Mouse (Mus musculus) heart, adult 2 months (tissue): Measurements from ENCODE around the gene Arhgap42. TPM values are rescaled to one million over a fixed set of nuclear protein-coding genes. Genes with fewer than 3 reads are reported as not detected.

Experiments
- DNase-seq, 2 experiments: peaks; one replicate each; pipeline ENCODE4 v3.0.0; 2021
- H3K27ac ChIP-seq: fragments of 200-600 bp; 2 replicates; pipeline ENCODE4 v1.8.1; 2022
- H3K27me3 ChIP-seq: fragments of 200-500 bp; 2 replicates; pipeline ENCODE4 v1.6.1; 2012; ENCODE audit warnings: mild to moderate bottlenecking, low read length, inconsistent platforms, mixed read lengths; ENCODE audit not compliant: control insufficient read depth, insufficient read depth
- H3K36me3 ChIP-seq: fragments of 200-500 bp; 2 replicates; pipeline ENCODE4 v1.6.1; 2012; ENCODE audit warnings: low read length, inconsistent platforms; ENCODE audit not compliant: control insufficient read depth, insufficient read depth
- H3K4me1 ChIP-seq: fragments of 200-500 bp; 2 replicates; pipeline ENCODE4 v1.6.1; 2011; ENCODE audit warnings: low read length; ENCODE audit not compliant: control insufficient read depth, insufficient read depth
- H3K4me3 ChIP-seq: fragments of 200-600 bp; 2 replicates; pipeline ENCODE4 v1.8.1; 2022
- H3K79me2 ChIP-seq: fragments of 200-500 bp; replicated peaks from 2 replicates; pipeline ENCODE4 v1.6.1; 2012; ENCODE audit warnings: mild to moderate bottlenecking, inconsistent platforms, low read length, moderate library complexity, mixed read lengths; ENCODE audit not compliant: control insufficient read depth, insufficient read depth
- H3K9ac ChIP-seq: fragments of 200-500 bp; 2 replicates; pipeline ENCODE4 v1.6.1; 2012; ENCODE audit warnings: low read depth, mild to moderate bottlenecking, control low read depth, inconsistent platforms, low read length, mixed read lengths
- CTCF ChIP-seq: fragments of 200-600 bp; IDR thresholded peaks from 2 replicates; pipeline ENCODE4 v1.8.1; 2022; ENCODE audit warnings: antibody characterized with exemption, mild to moderate bottlenecking, moderate library complexity
- EP300 ChIP-seq: fragments of 200-500 bp; IDR thresholded peaks from 2 replicates; pipeline ENCODE4 v1.6.1; 2011; ENCODE audit warnings: low read depth, low read length, control low read depth; ENCODE audit not compliant: insufficient read depth
- POLR2A ChIP-seq: fragments of 200-500 bp; IDR thresholded peaks from 2 replicates; pipeline ENCODE4 v1.6.1; 2011; ENCODE audit warnings: mild to moderate bottlenecking, low read depth, low read length, control low read depth; ENCODE audit not compliant: insufficient read depth
- WGBS: fragments of 180-500 bp; shearing (Covaris S2); methylation state at CpG from one replicate; pipeline ENCODE4 v1.1.7; 2018; 5-methylcytosine and 5-hydroxymethylcytosine counted together
- intact Hi-C: fragments of 180-260 bp; cut with DNase I; formaldehyde crosslinking; loops from one replicate; pipeline ENCODE4 v1.15.1; 2025
- polyA plus RNA-seq: library from polyadenylated mRNA; depleted of rRNA; stranded (reverse); fragments of >200 nt; gene quantifications from 2 replicates; pipeline ENCODE4 v1.2.3, GENCODE M21; 2012
- total RNA-seq, 2 experiments: library from RNA; stranded (reverse); gene quantifications; 2 replicates each; pipeline ENCODE4 v1.2.3; 2021

Arhgap42 gene
- total and polyA plus RNA-seq, 3 experiments = 1.7 to 8.3 (median 8.0) TPM

DNA sequence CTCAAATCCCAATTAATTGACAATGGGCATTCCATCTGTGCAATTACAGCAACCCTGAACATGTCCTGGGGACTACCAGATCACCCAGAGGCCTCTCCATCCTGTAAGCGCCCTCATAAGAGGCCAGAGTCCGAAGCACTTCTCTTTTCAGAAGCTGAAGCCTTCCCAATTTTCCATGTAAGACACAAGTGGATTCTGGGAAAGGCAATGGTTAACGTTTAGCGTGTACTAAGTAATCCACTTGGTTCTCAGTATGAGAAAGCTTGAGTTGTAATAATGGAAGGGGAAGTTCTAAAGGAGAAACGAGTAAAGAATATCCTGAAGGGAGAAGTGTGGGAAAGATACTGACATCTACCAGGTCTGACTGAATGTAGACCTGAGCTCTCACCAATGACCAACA is 1.4 kb downstream of the Arhgap42 start:
- Histone ChIP-seq H3K4me1 (peaks cover 2% of the 10 kb centered on the region; the same call in 1 of the 2 replicates), H3K27ac (peak overlapping the region; percentile 94), H3K36me3 (no peaks in the 10 kb centered on the region), H3K9ac (peak overlapping the region; percentile 48; the same call in 1 of the 2 replicates), H3K27me3 (no peaks in the 10 kb centered on the region), H3K4me3 (peak overlapping the region; percentile 69), H3K79me2 (0 out of 2 replicates have a peak, but pooled peaks cover 2% of the 10 kb centered on the region)
- intact Hi-C loops = loop anchor here (5.0 kb wide), 3 partner anchors 40 to 185 kb away; no protein-coding TSS in a partner anchor
- no peak for TF ChIP-seq EP300
- 63% methylated on average over 5 of the region's 5 CpGs for WGBS
- no peak for DNase-seq

- Histone ChIP-seq H3K79me2 (no peaks in the 10 kb centered on the region), H3K27ac (no peak overlapping the region), H3K36me3 (no peaks in the 10 kb centered on the region), H3K9ac (no peak overlapping the region), H3K4me1 (peaks cover 6% of the 10 kb centered on the region), H3K4me3 (no peak overlapping the region), H3K27me3 (no peaks in the 10 kb centered on the region)
- DNase-seq = no peak
- 76% methylated on average over 3 of the region's 3 CpGs for WGBS
- intact Hi-C loops = no loop called here
- TF ChIP-seq CTCF (no peak), POLR2A (no peak), EP300 (no peak)
These were observed 9.2 kb downstream of the Arhgap42 start for GRCm38 (mm10) chr9:9229662-9230061.

DNA sequence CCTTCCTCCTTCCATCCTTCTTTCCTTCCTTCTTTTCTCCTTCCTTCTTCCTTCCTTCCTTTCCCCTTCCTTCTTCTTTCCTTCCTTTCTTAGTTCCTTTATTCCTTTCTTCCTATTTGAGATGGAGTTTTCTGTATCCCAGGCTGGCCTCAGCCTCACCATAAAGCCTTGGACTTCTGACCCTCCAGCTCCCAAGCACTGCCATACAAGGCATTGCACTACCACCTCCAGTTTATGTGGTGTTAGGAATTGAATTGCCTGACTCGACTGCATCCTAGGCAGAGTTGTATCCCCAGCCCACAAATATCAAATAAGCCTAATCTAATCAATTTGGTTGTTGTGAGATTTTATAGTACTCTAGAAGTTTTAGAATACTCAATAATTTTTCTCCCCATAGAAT is 14.1 kb downstream of the Arhgap42 start:
- Histone ChIP-seq H3K4me1 (peaks cover 8% of the 10 kb centered on the region), H3K36me3 (no peaks in the 10 kb centered on the region), H3K27ac (no peak overlapping the region), H3K9ac (no peak overlapping the region), H3K4me3 (no peak overlapping the region), H3K27me3 (no peaks in the 10 kb centered on the region), H3K79me2 (peaks cover 2% of the 10 kb centered on the region)
- WGBS = 80% methylated on average over 1 of the region's 1 CpGs
- DNase-seq = no peak
- TF ChIP-seq POLR2A = no peak
- TF ChIP-seq CTCF = no peak
- no peak for TF ChIP-seq EP300
- intact Hi-C loops = no loop called here

DNA sequence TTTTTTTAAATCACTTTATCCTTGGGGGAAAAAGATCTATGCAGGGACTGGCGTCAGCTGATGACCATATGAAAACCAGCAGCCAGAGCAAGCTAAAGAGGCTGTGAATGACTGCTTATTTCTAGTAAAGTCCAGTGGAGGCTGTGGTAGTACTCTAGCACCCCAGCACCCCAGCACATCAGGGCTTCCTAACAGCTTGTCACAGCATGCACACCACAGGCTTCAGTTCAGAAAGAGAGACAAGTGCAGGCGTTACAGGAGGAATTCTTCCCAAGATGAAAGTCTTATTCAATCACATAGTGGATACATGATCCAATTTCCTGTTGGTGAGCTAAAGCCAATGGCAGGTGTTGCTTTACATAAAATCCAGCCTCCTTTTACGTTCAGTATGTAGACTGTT is 15.5 kb downstream of the Arhgap42 start:
- no peaks in the 10 kb centered on the region for H3K36me3 ChIP-seq
- H3K27me3 ChIP-seq = no peaks in the 10 kb centered on the region
- intact Hi-C loops = no loop called here
- no peak overlapping the region for H3K9ac ChIP-seq
- DNase-seq = no peak
- peaks cover 4% of the 10 kb centered on the region for H3K4me1 ChIP-seq
- no peak overlapping the region for H3K4me3 ChIP-seq
- 77% methylated on average over 3 of the region's 3 CpGs for WGBS
- no peak for TF ChIP-seq POLR2A
- TF ChIP-seq EP300 = no peak
- no peak for TF ChIP-seq CTCF
- H3K27ac ChIP-seq = no peak overlapping the region
- H3K79me2 ChIP-seq = peaks cover 2% of the 10 kb centered on the region

GRCm38 (mm10) chr9:9221950-9222486 is 16.9 kb downstream of the Arhgap42 start:
- Histone ChIP-seq H3K36me3 (no peaks in the 10 kb centered on the region), H3K27me3 (no peaks in the 10 kb centered on the region), H3K9ac (no peak overlapping the region), H3K4me1 (peaks cover 2% of the 10 kb centered on the region), H3K27ac (no peak overlapping the region), H3K79me2 (peaks cover 2% of the 10 kb centered on the region), H3K4me3 (no peak overlapping the region)
- TF ChIP-seq EP300 = no peak
- TF ChIP-seq CTCF = no peak
- WGBS = 71% methylated on average over 3 of the region's 3 CpGs
- no peak for DNase-seq
- intact Hi-C loops = no loop called here

GRCm38 (mm10) chr9:9221185-9221584 is 17.7 kb downstream of the Arhgap42 start:
- H3K4me1 ChIP-seq = peaks cover 2% of the 10 kb centered on the region
- H3K36me3 ChIP-seq = no peaks in the 10 kb centered on the region
- H3K27ac ChIP-seq = no peak overlapping the region
- intact Hi-C loops = no loop called here
- no peak overlapping the region for H3K9ac ChIP-seq
- no peak overlapping the region for H3K4me3 ChIP-seq
- no peak for DNase-seq
- no peaks in the 10 kb centered on the region for H3K27me3 ChIP-seq
- 86% methylated on average over 4 of the region's 4 CpGs for WGBS
- TF ChIP-seq POLR2A (no peak), CTCF (no peak), EP300 (no peak)
- H3K79me2 ChIP-seq = peaks cover 2% of the 10 kb centered on the region
